ENCODE assay signal across 13 mouse cellular contexts in the genomic region with DNA sequence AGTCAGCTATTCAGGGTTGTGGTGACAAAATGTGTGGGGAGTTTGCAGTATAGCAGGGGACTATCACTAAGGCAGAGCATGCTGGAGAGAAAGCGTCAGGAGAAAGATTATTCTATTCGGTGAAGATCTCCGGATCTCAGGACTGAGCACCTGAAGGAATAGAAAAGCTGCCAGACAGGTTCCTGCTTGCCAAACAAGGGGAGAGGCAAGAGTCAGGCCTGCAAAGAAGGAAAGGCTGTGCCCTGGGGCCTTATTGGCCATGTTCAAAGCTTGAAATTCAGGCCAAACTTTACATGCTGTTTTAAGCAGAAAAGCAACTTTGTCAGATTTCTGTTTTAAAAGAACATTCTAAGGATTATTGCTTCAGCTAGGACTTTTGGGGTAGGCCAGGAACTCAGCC.
DNase-seq lines count a peak whose midpoint lies in the region; ATAC-seq and TF ChIP-seq lines count a peak whose summit lies in the region.
"Had no signal": no experiment of that assay in that cellular context is flagged by ENCODE, and none has a peak within 500 bp of the region (broad histone marks: within the 10 kb centered on the region; RNA-seq: fewer than 3 reads in every experiment).

No protein-coding gene starts in this region.

- no peaks in the 10 kb centered on the region for H3K27me3 ChIP-seq in heart, embryonic 16.5 days (ENCODE audit: control insufficient read depth, insufficient read depth, low read length)
- H3K27me3 ChIP-seq in midbrain, embryonic 10.5 days (ENCODE audit: low read depth, poor library complexity, severe bottlenecking): peaks cover 37% of the 10 kb centered on the region
- peaks cover 23% of the 10 kb centered on the region for H3K27me3 ChIP-seq in midbrain, embryonic 16.5 days (ENCODE audit: control insufficient read depth, insufficient read depth, low read depth, low read length)
- no peaks in the 10 kb centered on the region for H3K27me3 ChIP-seq in kidney, embryonic 15.5 days
- H3K27me3 ChIP-seq in stomach, postnatal 0 days (ENCODE audit: control insufficient read depth, insufficient read depth, low read length): no peaks in the 10 kb centered on the region
- H3K27me3 ChIP-seq: embryonic facial prominence, embryonic 13.5 days had no signal

- no peaks in the 10 kb centered on the region for H3K36me3 ChIP-seq in heart, embryonic 16.5 days (ENCODE audit: control insufficient read depth, insufficient read depth)
- H3K36me3 ChIP-seq in midbrain, embryonic 10.5 days: no peaks in the 10 kb centered on the region
- no peaks in the 10 kb centered on the region for H3K36me3 ChIP-seq in midbrain, embryonic 16.5 days (ENCODE audit: control insufficient read depth, insufficient read depth, low read length)
- no peaks in the 10 kb centered on the region for H3K36me3 ChIP-seq in kidney, embryonic 15.5 days
- no peaks in the 10 kb centered on the region for H3K36me3 ChIP-seq in stomach, postnatal 0 days (ENCODE audit: control insufficient read depth, insufficient read depth, low read length)
- H3K36me3 ChIP-seq: embryonic facial prominence, embryonic 13.5 days; limb, embryonic 12.5 days; midbrain, embryonic 12.5 days had no signal

- TF ChIP-seq EP300 in stomach, postnatal 0 days (optimal IDR thresholded peaks at IDR 0.05): no peak

- H3K4me3 ChIP-seq in heart, embryonic 16.5 days (ENCODE audit: low read length): no peak overlapping the region
- H3K4me3 ChIP-seq in midbrain, embryonic 10.5 days: no peak overlapping the region
- H3K4me3 ChIP-seq in midbrain, embryonic 16.5 days (ENCODE audit: low read depth, low read length): no peak overlapping the region
- no peak overlapping the region for H3K4me3 ChIP-seq in kidney, embryonic 15.5 days (replicated peaks)
- no peak overlapping the region for H3K4me3 ChIP-seq in stomach, postnatal 0 days (ENCODE audit: low read depth, low read length)
- H3K4me3 ChIP-seq: embryonic facial prominence, embryonic 13.5 days; limb, embryonic 12.5 days; midbrain, embryonic 12.5 days had no signal

- WGBS in heart, embryonic 16.5 days: 71% methylated on average over 3 of the region's 3 CpGs
- 31% methylated on average over 3 of the region's 3 CpGs for WGBS in midbrain, embryonic 10.5 days
- WGBS in midbrain, embryonic 16.5 days: 42% methylated on average over 3 of the region's 3 CpGs
- WGBS in kidney, embryonic 15.5 days: 59% methylated on average over 3 of the region's 3 CpGs
- 46% methylated on average over 3 of the region's 3 CpGs for WGBS in stomach, postnatal 0 days

- H3K9me3 ChIP-seq in heart, embryonic 16.5 days (replicated peaks; ENCODE audit: control insufficient read depth, low read length): no peaks in the 10 kb centered on the region
- no peaks in the 10 kb centered on the region for H3K9me3 ChIP-seq in midbrain, embryonic 10.5 days (replicated peaks)
- H3K9me3 ChIP-seq in midbrain, embryonic 16.5 days (replicated peaks; ENCODE audit: control insufficient read depth, low read length, poor library complexity, severe bottlenecking): no peaks in the 10 kb centered on the region
- no peaks in the 10 kb centered on the region for H3K9me3 ChIP-seq in kidney, embryonic 15.5 days (replicated peaks)
- no peaks in the 10 kb centered on the region for H3K9me3 ChIP-seq in stomach, postnatal 0 days (ENCODE audit: control insufficient read depth, low read length)
- H3K9me3 ChIP-seq: embryonic facial prominence, embryonic 13.5 days; limb, embryonic 12.5 days; midbrain, embryonic 12.5 days had no signal

- H3K4me1 ChIP-seq in heart, embryonic 16.5 days (ENCODE audit: control insufficient read depth, insufficient read depth, low read length): peaks cover 10% of the 10 kb centered on the region
- H3K4me1 ChIP-seq in midbrain, embryonic 10.5 days: peaks cover 84% of the 10 kb centered on the region
- H3K4me1 ChIP-seq in midbrain, embryonic 16.5 days (ENCODE audit: control insufficient read depth, insufficient read depth, low read length): peaks cover 20% of the 10 kb centered on the region
- H3K4me1 ChIP-seq in kidney, embryonic 15.5 days: peaks cover 81% of the 10 kb centered on the region
- peaks cover 4% of the 10 kb centered on the region; the same call in 1 of the 2 replicates for H3K4me1 ChIP-seq in stomach, postnatal 0 days (replicated peaks; ENCODE audit: control insufficient read depth, insufficient read depth)

- no peak for DNase-seq in heart, adult 9 months (ENCODE audit: low spot score in 2 of 2)
- DNase-seq in midbrain, embryonic 10.5 days (ENCODE audit: low spot score): no peak
- DNase-seq in stomach, postnatal 0 days (ENCODE audit: low spot score): peak; percentile 35
- no peak for DNase-seq in layer of hippocampus, postnatal 25 days (ENCODE audit: extremely low spot score in 1 of 2, low spot score in 1 of 2)
- no peak for DNase-seq in spleen, postnatal 10 days (ENCODE audit: low spot score in 2 of 2)
- DNase-seq: cerebellum, adult 9-11 months; gastrocnemius, postnatal 36 days had no signal

- peak overlapping the region; percentile 10; the same call in 1 of the 2 replicates for H3K27ac ChIP-seq in heart, embryonic 16.5 days (ENCODE audit: low read length)
- H3K27ac ChIP-seq in midbrain, embryonic 10.5 days (replicated peaks): peak overlapping the region; percentile 58; the same call in 1 of the 2 replicates
- H3K27ac ChIP-seq in midbrain, embryonic 16.5 days (ENCODE audit: low read length): no peak overlapping the region
- H3K27ac ChIP-seq in kidney, embryonic 15.5 days: peak overlapping the region; percentile 87
- peak overlapping the region; percentile 64 for H3K27ac ChIP-seq in stomach, postnatal 0 days (replicated peaks)
- H3K27ac ChIP-seq: midbrain, embryonic 12.5 days had no signal

- no peak for TF ChIP-seq CTCF in stomach, postnatal 0 days (IDR thresholded peaks at IDR 0.05; ENCODE audit: low read depth)

- H3K4me2 ChIP-seq in heart, embryonic 16.5 days (ENCODE audit: low read depth, low read length): no peak overlapping the region
- H3K4me2 ChIP-seq in midbrain, embryonic 16.5 days (ENCODE audit: low read length): no peak overlapping the region
- no peak overlapping the region for H3K4me2 ChIP-seq in kidney, embryonic 15.5 days
- no peak overlapping the region for H3K4me2 ChIP-seq in stomach, postnatal 0 days (replicated peaks; ENCODE audit: low read depth)
- H3K4me2 ChIP-seq: embryonic facial prominence, embryonic 13.5 days; limb, embryonic 12.5 days had no signal

- no peak for ATAC-seq in heart, embryonic 16.5 days (replicated peaks; ENCODE audit: extremely low read depth, insufficient read depth, low FRiP score)
- ATAC-seq in midbrain, embryonic 16.5 days: no peak
- no peak for ATAC-seq in kidney, embryonic 15.5 days (replicated peaks; ENCODE audit: low FRiP score)
- no peak for ATAC-seq in stomach, postnatal 0 days (ENCODE audit: low FRiP score, low TSS enrichment)

- H3K9ac ChIP-seq in heart, embryonic 16.5 days (ENCODE audit: low read length): no peak overlapping the region
- H3K9ac ChIP-seq in midbrain, embryonic 16.5 days (ENCODE audit: low read depth, low read length): no peak overlapping the region
- H3K9ac ChIP-seq in kidney, embryonic 15.5 days: no peak overlapping the region
- H3K9ac ChIP-seq in stomach, postnatal 0 days (ENCODE audit: low read length): no peak overlapping the region
- H3K9ac ChIP-seq: limb, embryonic 12.5 days; midbrain, embryonic 12.5 days had no signal
